Mouse (Mus musculus): ENCODE data around the gene Prl. TPM values are rescaled to one million over a fixed set of nuclear protein-coding genes. Genes with fewer than 3 reads are reported as not detected.

Prl gene
- polyA plus RNA-seq (2014; fragmentation: Illumina TruSeq; extraction: RNeasy Lipid Tissue Mini Kit (QIAGEN cat#74804); ENCODE audit: low read depth, low replicate concordance): not detected

DNA sequence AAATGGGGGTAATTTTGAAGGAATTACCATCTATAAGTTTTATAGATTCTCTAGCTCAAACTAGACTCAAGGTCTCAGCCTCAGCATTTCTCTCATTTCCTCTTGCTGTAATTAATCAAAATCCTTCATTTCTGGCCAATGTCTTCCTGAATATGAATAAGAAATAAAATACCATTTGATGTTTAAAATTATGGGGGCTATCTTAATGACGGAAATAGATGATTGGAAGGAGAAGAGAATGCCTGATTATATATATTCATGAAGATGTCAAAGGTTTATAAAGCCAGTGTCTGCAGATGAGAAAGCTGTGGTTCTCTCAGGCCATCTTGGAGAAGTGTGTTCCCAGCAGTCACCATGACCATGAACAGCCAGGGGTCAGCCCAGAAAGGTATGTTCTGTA, at the start of gene Prl:
Prl (plus strand) TSS at position 301 of the 400 bp plus-strand sequence.

DNA sequence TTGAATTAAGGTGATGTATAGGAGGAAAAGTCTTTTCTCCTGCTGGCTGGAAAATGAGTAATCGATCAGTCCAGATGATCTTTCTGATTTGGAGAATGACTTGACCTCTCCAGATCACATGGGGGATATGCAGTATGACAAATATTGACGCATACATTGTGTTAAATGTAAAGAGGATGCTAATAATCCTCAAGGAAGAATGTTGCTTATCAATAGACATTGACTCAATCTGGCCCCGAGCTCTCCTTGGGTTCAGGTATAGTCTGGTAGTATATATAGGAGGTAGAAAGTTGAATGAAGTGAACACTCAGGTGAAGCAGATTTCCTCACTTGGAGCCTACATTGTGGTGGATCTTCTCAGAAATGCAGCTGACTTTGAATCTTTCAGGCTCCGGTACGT, 36.5 kb downstream of the Prl start, which contains the start of gene Prl3d1:
Prl3d1 (plus strand) TSS at position 301 of the 400 bp plus-strand sequence.

Other genes with a start within 250 kb of the Prl start
- not detected for gene Prl3d1, start 36.6 kb downstream of the Prl start, polyA plus RNA-seq (2014; fragmentation: Illumina TruSeq; extraction: RNeasy Lipid Tissue Mini Kit (QIAGEN cat#74804); ENCODE audit: low read depth, low replicate concordance)
- not detected for gene Prl3d2, start 64.1 kb downstream of the Prl start, polyA plus RNA-seq (2014; fragmentation: Illumina TruSeq; extraction: RNeasy Lipid Tissue Mini Kit (QIAGEN cat#74804); ENCODE audit: low read depth, low replicate concordance)
- not detected for gene Prl3d3, start 99.2 kb downstream of the Prl start, polyA plus RNA-seq (2014; fragmentation: Illumina TruSeq; extraction: RNeasy Lipid Tissue Mini Kit (QIAGEN cat#74804); ENCODE audit: low read depth, low replicate concordance)
- not detected for gene Prl3c1, start 139.1 kb downstream of the Prl start, polyA plus RNA-seq (2014; fragmentation: Illumina TruSeq; extraction: RNeasy Lipid Tissue Mini Kit (QIAGEN cat#74804); ENCODE audit: low read depth, low replicate concordance)
- gene Prl3b1, start 184.3 kb downstream of the Prl start, polyA plus RNA-seq (2014; fragmentation: Illumina TruSeq; extraction: RNeasy Lipid Tissue Mini Kit (QIAGEN cat#74804); ENCODE audit: low read depth, low replicate concordance): not detected
- gene Prl3a1, start 201.9 kb downstream of the Prl start, polyA plus RNA-seq (2014; fragmentation: Illumina TruSeq; extraction: RNeasy Lipid Tissue Mini Kit (QIAGEN cat#74804); ENCODE audit: low read depth, low replicate concordance): not detected